Mouse (Mus musculus): ENCODE results near the gene Psmb10. TPM values are rescaled to one million over a fixed set of nuclear protein-coding genes. Genes with fewer than 3 reads are reported as not detected.

Gene Psmb10
- total and polyA plus RNA-seq, 3 experiments, result 136 to 228 (median 227) TPM

GRCm38 (mm10) chr8:105981146-105981545, 42.9 kb upstream of the Psmb10 start:
- peaks cover 2% of the 10 kb centered on the region for H3K27me3 ChIP-seq (replicated peaks)
- dilution Hi-C loops (cut with MboI; ENCODE audit: extremely low pct_ligation_motif_present, extremely low pct_unique_long_range_greater_than_20kb, low sequenced_read_pairs), result no loop called here
- H3K27ac ChIP-seq (ENCODE audit: insufficient read depth, low read depth), result no peak overlapping the region

GRCm38 (mm10) chr8:105979325-105979724, 41.1 kb upstream of the Psmb10 start, which contains the start of gene Dpep3:
Gene Dpep3 (minus strand): TSS chr8:105979429.
- dilution Hi-C loops (cut with MboI; ENCODE audit: extremely low pct_ligation_motif_present, extremely low pct_unique_long_range_greater_than_20kb, low sequenced_read_pairs) (no loop called here), in situ Hi-C loops (cut with MboI; ENCODE audit: low pct_ligation_motif_present, low pct_unique_long_range_greater_than_20kb, low sequenced_read_pairs) (no loop called here)
- H3K4me2 ChIP-seq (ENCODE audit: insufficient read depth, low read depth, poor library complexity, severe bottlenecking), result no peak within 1 kb of the TSS
- H3K4me3 ChIP-seq (replicated peaks in 1 of 3; ENCODE audit: low read depth in 2 of 3, low read length in 2 of 3, poor library complexity in 1 of 3), result no peak within 1 kb of the TSS
- no peaks in the 10 kb centered on the region for H3K27me3 ChIP-seq (replicated peaks)
- no peak within 1 kb of the TSS for H3K27ac ChIP-seq (ENCODE audit: insufficient read depth, low read depth)
- H3K36me3 ChIP-seq (replicated peaks in 1 of 2; ENCODE audit: control insufficient read depth in 1 of 2, insufficient read depth in 1 of 2, low read length in 1 of 2), result no peaks in the 10 kb centered on the region
- no peak within 1 kb of the TSS for H3K9ac ChIP-seq (ENCODE audit: insufficient read depth, low read depth)
- H3K9me3 ChIP-seq (replicated peaks; ENCODE audit: low read length), result peaks cover 3% of the 10 kb centered on the region
- H3K4me1 ChIP-seq (ENCODE audit: control insufficient read depth in 1 of 2, insufficient read depth in 2 of 2), result peaks cover 5 to 11% of the 10 kb centered on the region in 2 experiments; a peak in 3 of 4 replicates
- TF ChIP-seq CTCF (conservative IDR thresholded peaks at IDR 0.05 in 1 of 2, IDR thresholded peaks at IDR 0.05 in 1 of 2; ENCODE audit: low read depth in 2 of 2, low read length in 2 of 2) (peak in 1 of 2 experiments; percentile 46; a peak in 2 of 4 replicates), HCFC1 (IDR thresholded peaks at IDR 0.05; ENCODE audit: low read depth, low read length) (no peak)
- no peaks in the 10 kb centered on the region for H3K79me2 ChIP-seq (replicated peaks; ENCODE audit: control insufficient read depth, extremely low read depth, insufficient read depth, poor library complexity, severe bottlenecking)
- DNase-seq (ENCODE audit: extremely low read depth), result no peak

More at GRCm38 (mm10) chr8:105981146-105981545, 42.9 kb upstream of the Psmb10 start:
- Histone ChIP-seq H3K4me2 (ENCODE audit: insufficient read depth, low read depth, poor library complexity, severe bottlenecking) (no peak overlapping the region), H3K79me2 (replicated peaks; ENCODE audit: control insufficient read depth, extremely low read depth, insufficient read depth, poor library complexity, severe bottlenecking) (no peaks in the 10 kb centered on the region), H3K4me3 (replicated peaks in 1 of 3; ENCODE audit: low read depth in 2 of 3, low read length in 2 of 3, poor library complexity in 1 of 3) (no peak overlapping the region), H3K9me3 (replicated peaks; ENCODE audit: low read length) (peaks cover 3% of the 10 kb centered on the region), H3K9ac (ENCODE audit: insufficient read depth, low read depth) (no peak overlapping the region), H3K4me1 (ENCODE audit: control insufficient read depth in 1 of 2, insufficient read depth in 2 of 2) (peaks cover 5 to 11% of the 10 kb centered on the region in 2 experiments; a peak in 3 of 4 replicates), H3K36me3 (replicated peaks in 1 of 2; ENCODE audit: control insufficient read depth in 1 of 2, insufficient read depth in 1 of 2, low read length in 1 of 2) (no peaks in the 10 kb centered on the region)
- TF ChIP-seq CTCF (conservative IDR thresholded peaks at IDR 0.05 in 1 of 2, IDR thresholded peaks at IDR 0.05 in 1 of 2; ENCODE audit: low read depth in 2 of 2, low read length in 2 of 2), result peak in 1 of 2 experiments; percentile 20; a peak in 2 of 4 replicates
- no peak for TF ChIP-seq BHLHE40 (IDR thresholded peaks at IDR 0.05; ENCODE audit: low read depth, low read length)
- peak; percentile 2 for TF ChIP-seq RAD21 (IDR thresholded peaks at IDR 0.05; ENCODE audit: low read depth, low read length)
- no peak for TF ChIP-seq ZC3H11A (IDR thresholded peaks at IDR 0.05; ENCODE audit: low read depth, low read length)
- no peak for DNase-seq (ENCODE audit: extremely low read depth)
- in situ Hi-C loops (cut with MboI; ENCODE audit: low pct_ligation_motif_present, low pct_unique_long_range_greater_than_20kb, low sequenced_read_pairs), result no loop called here

GRCm38 (mm10) chr8:105975363-105975762, 37.1 kb upstream of the Psmb10 start:
- TF ChIP-seq TCF12 (IDR thresholded peaks at IDR 0.05; ENCODE audit: low read depth, low read length) (no peak), MXI1 (IDR thresholded peaks at IDR 0.05; ENCODE audit: low read depth, low read length) (no peak), RAD21 (IDR thresholded peaks at IDR 0.05; ENCODE audit: low read depth, low read length) (no peak), CTCF (conservative IDR thresholded peaks at IDR 0.05 in 1 of 2, IDR thresholded peaks at IDR 0.05 in 1 of 2; ENCODE audit: low read depth in 2 of 2, low read length in 2 of 2) (peak in 1 of 2 experiments; percentile 22; a peak in 2 of 4 replicates)
- Histone ChIP-seq H3K4me2 (ENCODE audit: insufficient read depth, low read depth, poor library complexity, severe bottlenecking) (no peak overlapping the region), H3K4me1 (ENCODE audit: control insufficient read depth in 1 of 2, insufficient read depth in 2 of 2) (no peaks in the 10 kb centered on the region), H3K36me3 (replicated peaks in 1 of 2; ENCODE audit: control insufficient read depth in 1 of 2, insufficient read depth in 1 of 2, low read length in 1 of 2) (no peaks in the 10 kb centered on the region), H3K27me3 (replicated peaks) (peaks cover 1% of the 10 kb centered on the region), H3K4me3 (replicated peaks in 1 of 3; ENCODE audit: low read depth in 2 of 3, low read length in 2 of 3, poor library complexity in 1 of 3) (no peak overlapping the region), H3K9ac (ENCODE audit: insufficient read depth, low read depth) (no peak overlapping the region), H3K79me2 (replicated peaks; ENCODE audit: control insufficient read depth, extremely low read depth, insufficient read depth, poor library complexity, severe bottlenecking) (no peaks in the 10 kb centered on the region), H3K27ac (ENCODE audit: insufficient read depth, low read depth) (no peak overlapping the region), H3K9me3 (replicated peaks; ENCODE audit: low read length) (peaks cover 3% of the 10 kb centered on the region)
- in situ Hi-C loops (cut with MboI; ENCODE audit: low pct_ligation_motif_present, low pct_unique_long_range_greater_than_20kb, low sequenced_read_pairs), result no loop called here
- dilution Hi-C loops (cut with MboI; ENCODE audit: extremely low pct_ligation_motif_present, extremely low pct_unique_long_range_greater_than_20kb, low sequenced_read_pairs), result no loop called here
- no peak for DNase-seq (ENCODE audit: extremely low read depth)
